Mouse (Mus musculus) left cerebral cortex, postnatal 36 days (tissue): Measurements from ENCODE around the gene Olfml2b. TPM values are rescaled to one million over a fixed set of nuclear protein-coding genes. Genes with fewer than 3 reads are reported as not detected.

ENCODE experiments used
- DNase-seq, 2 experiments: peaks; one replicate each; pipeline ENCODE4 v3.0.0; 2021 to 2022; ENCODE audit warnings: low spot score in 2 of 2, mixed read lengths in 1 of 2
- intact Hi-C: fragments of 180-260 bp; cut with DNase I; formaldehyde crosslinking; loops from one replicate; pipeline ENCODE4 v1.15.1; 2025
- total RNA-seq, 2 experiments: library from RNA; stranded (reverse); gene quantifications; 2 replicates each; pipeline ENCODE4 v1.2.3; 2021

Gene Olfml2b
- total RNA-seq, 2 experiments from 2014 or later: 3.1 to 4.6 TPM

GRCm38 (mm10) chr1:170645896-170646605, 1.7 kb downstream of the Olfml2b start:
- intact Hi-C loops: no loop called here

DNA sequence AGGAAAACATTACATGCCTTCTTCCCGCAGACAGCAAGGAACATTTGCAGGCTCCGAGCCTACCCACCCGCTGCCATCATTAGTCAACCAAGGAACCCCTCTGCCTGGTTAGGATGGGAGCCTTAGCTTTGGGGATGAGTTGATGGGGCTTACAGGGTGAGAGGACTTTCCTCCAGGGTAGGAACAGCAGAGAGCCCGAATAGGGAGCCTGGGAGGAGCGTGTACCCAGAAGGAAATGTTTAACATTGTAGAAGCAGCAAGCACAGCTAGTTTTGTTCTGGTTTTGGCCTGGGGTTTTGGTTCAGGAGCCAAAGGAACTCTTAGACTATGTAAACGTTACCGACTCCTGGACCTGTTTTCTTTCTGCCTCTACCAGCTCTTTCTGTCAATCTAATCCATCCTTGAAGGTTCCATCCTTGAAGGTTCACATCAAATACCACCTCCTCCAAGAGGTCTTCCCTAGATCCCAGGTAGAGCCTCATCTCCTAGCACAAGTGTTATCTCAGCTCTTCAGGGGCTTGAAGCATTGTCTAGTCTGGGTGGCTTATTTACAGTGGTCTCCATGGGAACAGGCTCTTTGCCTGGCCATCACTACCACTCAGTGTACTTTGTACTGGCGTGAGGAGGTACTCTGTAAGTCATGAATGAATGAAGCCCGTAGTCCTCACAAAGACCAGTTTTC, 2.4 kb downstream of the Olfml2b start:
- no peak for DNase-seq
- intact Hi-C loops: no loop called here

More at GRCm38 (mm10) chr1:170645896-170646605, 1.7 kb downstream of the Olfml2b start:
- DNase-seq: no peak

- intact Hi-C loops: no loop called here
- no peak for DNase-seq
Observed at GRCm38 (mm10) chr1:170647381-170647780, 3.0 kb downstream of the Olfml2b start.

GRCm38 (mm10) chr1:170647971-170648514, 3.7 kb downstream of the Olfml2b start:
- no peak for DNase-seq
- intact Hi-C loops: no loop called here

DNA sequence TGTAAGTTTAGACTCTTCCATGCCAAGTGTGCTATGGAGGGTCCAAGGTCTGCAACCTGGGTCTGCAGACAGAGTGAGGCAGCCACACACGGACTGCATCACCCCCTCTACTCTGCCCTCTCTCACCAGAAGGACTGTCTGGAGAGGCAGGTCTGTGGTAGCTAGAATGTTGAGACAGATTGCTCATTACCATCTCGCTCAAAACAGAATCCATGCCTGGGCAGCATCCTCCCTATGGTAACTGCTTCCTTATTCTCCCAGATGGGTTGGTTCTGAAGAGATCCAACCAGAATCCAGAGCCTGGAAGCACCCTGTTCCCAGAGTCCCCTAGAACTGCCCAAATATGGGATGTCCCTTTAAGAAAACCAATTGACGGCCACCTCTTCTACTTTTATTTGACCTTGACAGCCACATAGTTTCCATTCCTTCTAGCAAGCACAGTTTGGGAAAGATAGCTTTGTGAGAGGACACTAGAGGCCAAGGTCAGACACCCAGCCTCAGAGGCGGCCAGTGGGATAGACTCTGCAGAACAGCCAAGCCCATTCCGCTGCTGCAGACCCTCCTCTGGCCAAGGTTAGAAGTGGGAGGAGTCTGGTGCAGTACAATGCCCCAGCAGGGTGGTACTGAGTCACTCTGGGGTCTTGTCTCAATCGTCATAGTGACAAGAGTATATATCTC, 6.9 kb downstream of the Olfml2b start:
- intact Hi-C loops: no loop called here
- no peak for DNase-seq

DNA sequence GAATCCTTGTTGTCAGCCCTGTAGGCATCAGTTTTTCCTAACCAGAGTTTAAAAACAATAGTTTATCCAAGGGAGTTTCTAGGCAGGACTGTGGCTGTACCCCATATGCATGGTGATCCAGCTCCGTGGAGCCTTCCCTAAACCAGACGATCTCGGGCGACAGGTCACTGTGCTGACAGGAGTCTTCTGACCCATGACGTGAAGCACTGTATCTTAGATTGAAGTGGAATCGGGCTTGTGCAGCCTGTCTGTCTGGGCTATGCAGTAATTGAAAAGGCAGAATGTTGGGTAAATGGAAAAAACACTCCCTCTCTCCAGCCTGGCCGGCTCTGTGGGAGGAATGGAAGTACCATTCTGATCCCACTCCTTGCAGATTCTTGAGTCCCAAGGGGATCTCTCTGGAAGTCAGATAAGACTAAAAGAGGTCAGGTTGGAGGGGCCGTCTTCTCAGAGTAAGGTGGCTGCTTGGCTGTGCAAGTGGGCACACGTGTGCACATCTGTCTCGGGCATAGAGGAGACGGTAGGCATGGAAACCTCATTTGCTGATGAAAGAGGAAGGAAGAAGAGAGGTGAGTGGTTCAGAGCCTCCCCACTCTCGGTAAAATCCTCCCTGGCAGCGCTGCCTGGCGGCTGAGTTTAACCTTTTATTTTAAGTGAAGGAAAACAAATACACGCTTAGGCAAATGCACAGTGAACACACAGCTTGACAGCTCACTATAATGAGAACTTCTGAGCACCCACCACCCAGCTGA, 7.8 kb downstream of the Olfml2b start:
- DNase-seq: no peak
- intact Hi-C loops: no loop called here

- intact Hi-C loops: no loop called here
- DNase-seq: peak in 1 of 2 experiments; percentile 44
Observed at GRCm38 (mm10) chr1:170655280-170655917, 11.1 kb downstream of the Olfml2b start.

DNA sequence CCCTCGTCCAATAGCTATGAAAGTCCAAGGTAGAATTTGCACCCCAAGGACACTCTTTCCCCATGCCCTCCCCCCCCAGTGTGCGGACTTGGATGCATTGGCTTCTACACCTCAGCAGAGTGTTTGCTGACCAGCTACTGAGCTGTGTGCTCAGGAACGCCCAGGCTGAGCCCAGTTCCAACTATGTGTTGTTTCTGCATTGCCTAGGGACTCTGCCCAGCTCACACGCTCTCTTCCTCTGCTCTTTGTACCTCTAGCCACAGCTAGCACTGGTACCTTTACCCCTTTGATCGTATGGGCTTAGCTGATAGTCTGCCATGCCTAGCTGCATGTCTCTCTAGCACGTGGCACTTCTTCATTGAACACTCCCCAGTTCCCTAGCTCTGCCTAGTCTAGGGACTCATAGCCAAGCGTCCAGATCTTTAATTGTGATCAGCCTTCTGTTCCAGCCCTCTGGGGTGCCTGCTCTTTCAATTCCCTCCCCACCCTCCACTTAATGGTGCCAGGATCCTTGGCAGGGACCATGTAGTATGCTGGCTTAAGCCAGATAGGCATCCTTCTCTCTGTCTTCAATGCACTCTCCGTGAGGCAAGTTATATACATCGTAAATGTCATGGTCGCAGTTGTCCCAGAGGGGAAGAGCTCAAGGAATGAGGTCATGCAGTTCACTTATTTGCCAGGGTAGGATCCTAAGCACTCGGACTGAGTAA, 12.3 kb downstream of the Olfml2b start:
- intact Hi-C loops: no loop called here
- DNase-seq: no peak

DNA sequence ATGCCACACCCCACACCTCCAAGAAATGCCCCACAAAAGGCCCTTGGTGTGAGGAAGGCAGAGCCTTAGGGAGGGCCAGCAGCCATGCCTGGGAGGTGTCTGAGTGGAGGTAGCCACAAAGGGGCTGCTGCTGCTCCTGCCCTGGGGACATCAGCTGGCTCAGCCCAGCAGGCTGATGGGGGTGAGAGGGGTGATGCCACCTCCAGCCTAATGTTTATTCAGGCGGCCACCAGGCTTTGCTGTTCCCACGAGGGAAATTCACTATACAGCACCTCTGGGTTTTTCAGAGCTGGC, 12.8 kb downstream of the Olfml2b start:
- DNase-seq: no peak
- intact Hi-C loops: no loop called here

GRCm38 (mm10) chr1:170657643-170658314, 13.4 kb downstream of the Olfml2b start:
- intact Hi-C loops: no loop called here

DNA sequence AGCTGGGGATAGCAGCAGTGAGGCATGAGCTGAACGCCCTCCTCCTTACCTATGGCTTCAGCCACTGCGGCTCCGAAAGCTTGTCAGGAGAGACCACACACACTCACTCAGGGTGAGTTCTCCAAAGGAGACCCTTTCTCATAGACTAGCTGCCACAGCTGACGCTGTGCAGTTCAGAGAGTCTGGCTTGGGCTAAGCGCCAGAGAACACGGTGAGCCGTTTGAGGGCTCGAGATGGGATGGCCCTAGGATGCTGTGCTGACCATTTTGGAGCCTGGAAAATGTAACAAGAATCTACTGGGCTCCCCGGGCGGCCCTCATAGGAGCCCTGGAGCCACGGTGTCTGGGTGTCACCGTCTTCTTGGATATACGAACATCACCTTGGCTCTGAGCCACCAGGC, 14.9 kb downstream of the Olfml2b start:
- intact Hi-C loops: no loop called here
- DNase-seq: no peak

More at GRCm38 (mm10) chr1:170657643-170658314, 13.4 kb downstream of the Olfml2b start:
- DNase-seq: no peak

GRCm38 (mm10) chr1:170664620-170665185, 20.4 kb downstream of the Olfml2b start:
- DNase-seq: no peak
- intact Hi-C loops: no loop called here

DNA sequence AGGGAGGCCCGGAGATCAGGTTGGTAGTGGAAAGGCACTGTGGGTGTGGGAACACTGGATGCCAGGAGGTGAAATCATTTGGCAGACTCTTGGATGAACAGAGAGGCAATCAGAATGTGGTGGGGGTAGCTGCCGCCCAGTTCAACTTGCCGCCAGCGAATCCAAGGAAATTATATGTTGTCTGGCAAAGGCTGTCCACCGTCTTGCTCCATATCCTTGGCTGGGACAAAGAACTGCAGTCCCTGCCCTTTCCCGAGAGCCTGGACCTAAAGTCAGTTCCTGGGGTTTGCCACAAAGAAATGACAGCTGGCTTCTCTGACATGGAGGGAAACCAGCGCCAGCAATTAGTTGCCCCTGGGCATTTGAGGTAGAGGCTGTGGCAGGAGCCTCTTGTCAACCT, 20.9 kb downstream of the Olfml2b start:
- intact Hi-C loops: no loop called here
- no peak for DNase-seq

DNA sequence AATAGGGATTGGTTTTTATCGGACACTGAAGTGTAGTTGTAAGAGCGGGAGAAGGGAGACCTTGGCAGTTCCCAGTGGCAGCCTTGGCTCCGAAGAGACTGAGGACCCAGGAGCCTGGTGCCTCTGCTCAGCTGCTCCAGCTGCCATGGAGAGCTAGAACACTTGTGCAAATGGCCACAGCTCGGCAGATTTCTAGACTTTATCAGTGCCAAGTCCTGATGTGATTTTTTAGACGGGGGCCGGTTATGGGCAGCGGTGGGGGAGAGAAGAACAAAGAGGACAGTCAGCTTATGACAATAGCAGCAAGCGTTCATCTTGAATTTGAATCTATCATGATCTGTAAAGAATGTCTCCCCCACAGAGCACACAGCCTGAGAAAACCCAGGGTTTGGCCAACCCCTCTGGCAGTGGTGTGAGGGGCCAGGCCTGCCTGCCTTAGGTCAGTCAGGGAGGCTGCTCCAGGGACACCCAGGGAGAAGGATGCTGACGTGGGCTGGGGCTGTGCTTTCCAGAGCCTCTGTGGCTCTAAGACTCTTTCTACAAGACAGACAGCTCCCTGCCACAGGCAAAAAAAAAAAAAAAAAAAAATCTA, 29.9 kb downstream of the Olfml2b start:
- DNase-seq: no peak

DNA sequence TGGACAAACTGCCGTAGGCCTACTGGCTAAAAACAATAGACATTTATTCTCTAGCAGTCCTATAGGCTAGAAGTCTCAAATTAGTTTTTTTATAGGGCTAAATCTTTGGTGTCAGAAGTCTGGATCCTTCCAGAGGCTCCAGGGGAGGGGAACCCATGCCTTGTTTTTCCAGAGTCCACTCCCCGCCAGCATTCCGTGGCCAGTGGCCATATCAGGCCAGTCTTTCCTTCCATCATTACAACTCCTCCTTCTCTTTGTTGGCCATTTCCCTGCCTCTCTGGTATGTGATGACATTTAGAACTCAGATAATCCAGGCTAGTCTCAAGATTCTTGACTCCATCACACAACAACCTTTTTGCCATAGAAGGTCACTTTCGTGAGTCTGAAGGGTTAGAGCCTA, 33.3 kb downstream of the Olfml2b start:
- intact Hi-C loops: no loop called here
- no peak for DNase-seq

More for the DNA sequence above, 29.9 kb downstream of the Olfml2b start:
- intact Hi-C loops: no loop called here

- DNase-seq: no peak
- intact Hi-C loops: no loop called here
Observed at GRCm38 (mm10) chr1:170678861-170679260, 34.5 kb downstream of the Olfml2b start.

- no peak for DNase-seq
- intact Hi-C loops: no loop called here
Observed at GRCm38 (mm10) chr1:170679624-170680023, 35.3 kb downstream of the Olfml2b start.

DNA sequence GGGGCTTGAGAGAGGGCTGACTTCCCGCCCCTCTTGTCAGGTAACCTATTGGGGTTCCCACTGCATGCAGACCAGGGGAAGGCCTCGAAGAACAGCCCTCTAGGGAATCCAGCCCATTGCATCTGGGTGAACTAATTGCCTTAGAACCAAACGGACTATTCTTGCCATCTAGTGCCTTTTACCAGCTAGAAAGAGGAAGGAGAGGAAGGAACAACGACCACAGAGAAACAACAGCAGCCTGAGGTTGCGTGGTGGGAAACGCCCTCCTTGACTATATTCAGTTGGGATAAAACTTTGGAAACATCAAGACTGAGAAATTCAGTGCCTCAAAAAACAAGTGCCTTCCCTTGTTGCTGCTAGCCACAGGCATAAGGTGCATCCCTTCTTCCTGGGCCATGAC, 39.5 kb downstream of the Olfml2b start:
- no peak for DNase-seq
- intact Hi-C loops: no loop called here
